Mouse (Mus musculus) G1E (cell line): ENCODE data around the gene Fcgr2b.

Experiments
- CTCF ChIP-seq: IDR thresholded peaks from 2 replicates; pipeline ENCODE4 v1.5.1; 2012; ENCODE audit warnings: low read depth, low read length, inconsistent platforms, mixed read lengths
- POLR2AphosphoS5 ChIP-seq: IDR thresholded peaks from 2 replicates; pipeline ENCODE4 v1.6.1; 2012; ENCODE audit warnings: low read depth, low read length, inconsistent platforms; ENCODE audit not compliant: insufficient replicate concordance
- TAL1 ChIP-seq: conservative IDR thresholded peaks from 2 replicates; pipeline ENCODE4 v1.6.1; 2012; ENCODE audit warnings: low read depth, low read length, inconsistent platforms, mixed read lengths

DNA sequence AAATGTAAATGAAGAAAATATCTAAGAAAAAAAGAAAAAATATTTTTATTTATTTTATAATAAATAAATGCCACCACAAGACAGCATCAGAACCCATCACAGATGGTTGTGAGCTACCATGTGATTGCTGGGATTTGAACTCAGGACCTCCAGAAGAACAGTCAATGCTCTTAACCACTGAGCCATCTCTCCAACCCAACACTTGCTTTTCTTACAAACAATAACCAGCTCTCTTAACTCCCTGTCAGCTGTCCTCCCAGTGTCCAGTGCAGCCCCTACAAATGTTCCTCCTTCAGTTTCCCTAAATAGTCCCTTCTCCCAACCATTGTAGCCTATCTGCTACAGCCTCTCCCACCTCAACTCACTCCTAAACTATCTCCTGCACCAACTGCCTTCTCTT, 23.5 kb upstream of the Fcgr2b start:
- TF ChIP-seq CTCF (no peak), TAL1 (no peak), POLR2AphosphoS5 (no peak)
